Mouse (Mus musculus): ENCODE measurements around the gene Pnmal2. TPM values are rescaled to one million over a fixed set of nuclear protein-coding genes. Genes with fewer than 3 reads are reported as not detected.

Gene Pnmal2
- polyA plus RNA-seq, 1 experiment: 2.0 TPM

DNA sequence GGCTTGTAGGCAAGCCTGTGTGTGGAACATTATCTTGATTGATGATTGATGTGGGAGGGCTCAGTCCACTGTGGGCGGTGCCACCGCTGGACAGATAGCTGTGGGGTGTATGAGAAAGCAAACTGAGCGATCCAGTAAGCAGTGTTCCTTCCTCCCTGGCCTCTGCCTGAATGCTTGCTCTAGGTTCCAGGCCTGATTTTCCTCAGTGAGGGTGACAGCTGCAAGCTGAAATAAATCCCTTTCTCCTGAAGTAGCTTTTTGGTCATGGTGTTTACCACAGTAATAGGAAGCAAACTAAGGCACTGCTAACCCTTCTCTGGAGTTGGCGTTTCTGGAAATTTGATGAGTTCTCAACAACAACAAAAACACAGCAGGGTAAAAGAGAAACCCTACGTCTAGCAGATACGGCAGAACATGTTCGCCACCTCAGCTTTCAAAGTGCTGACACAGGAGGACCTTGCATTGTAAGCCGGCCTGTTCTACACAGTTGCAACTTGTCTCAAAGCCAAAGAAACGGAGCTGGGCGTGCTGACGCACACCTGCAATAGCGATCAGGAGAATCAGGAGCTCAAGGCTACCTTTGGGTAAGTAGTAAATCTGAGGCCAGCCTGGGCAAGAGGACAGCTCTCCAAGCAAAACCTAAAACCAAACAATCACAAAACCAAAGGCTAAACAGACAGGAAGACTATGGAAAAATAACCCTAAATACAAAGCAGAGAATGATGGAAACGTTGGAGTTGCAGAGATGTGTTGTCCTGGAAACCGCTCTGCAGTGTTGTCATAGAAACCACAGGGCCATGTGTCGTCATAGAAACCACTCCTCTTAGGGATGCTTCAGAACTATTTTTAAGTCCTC lies 12.2 kb downstream of the Pnmal2 start:
- no peak overlapping the region for H3K27ac ChIP-seq (ENCODE audit: insufficient read depth, low read length)
- TF ChIP-seq POLR2A (IDR thresholded peaks at IDR 0.05; ENCODE audit: low read depth, low read length) (no peak), CTCF (IDR thresholded peaks at IDR 0.05; ENCODE audit: extremely low read depth, insufficient read depth, insufficient read length, insufficient replicate concordance) (no peak)
- H3K4me3 ChIP-seq (ENCODE audit: extremely low read depth, insufficient read depth, insufficient read length): no peak overlapping the region
- WGBS: 82% methylated on average over 15 of the region's 15 CpGs
- no peaks in the 10 kb centered on the region for H3K36me3 ChIP-seq (ENCODE audit: control insufficient read depth, insufficient read depth, low read length)
- no peak for DNase-seq (ENCODE audit: low read depth in 1 of 2, low spot score in 2 of 2)
- no peaks in the 10 kb centered on the region for H3K27me3 ChIP-seq (ENCODE audit: control insufficient read depth, insufficient read depth, low read length)
- H3K4me1 ChIP-seq (ENCODE audit: control insufficient read depth, insufficient read depth, insufficient read length): no peaks in the 10 kb centered on the region

DNA sequence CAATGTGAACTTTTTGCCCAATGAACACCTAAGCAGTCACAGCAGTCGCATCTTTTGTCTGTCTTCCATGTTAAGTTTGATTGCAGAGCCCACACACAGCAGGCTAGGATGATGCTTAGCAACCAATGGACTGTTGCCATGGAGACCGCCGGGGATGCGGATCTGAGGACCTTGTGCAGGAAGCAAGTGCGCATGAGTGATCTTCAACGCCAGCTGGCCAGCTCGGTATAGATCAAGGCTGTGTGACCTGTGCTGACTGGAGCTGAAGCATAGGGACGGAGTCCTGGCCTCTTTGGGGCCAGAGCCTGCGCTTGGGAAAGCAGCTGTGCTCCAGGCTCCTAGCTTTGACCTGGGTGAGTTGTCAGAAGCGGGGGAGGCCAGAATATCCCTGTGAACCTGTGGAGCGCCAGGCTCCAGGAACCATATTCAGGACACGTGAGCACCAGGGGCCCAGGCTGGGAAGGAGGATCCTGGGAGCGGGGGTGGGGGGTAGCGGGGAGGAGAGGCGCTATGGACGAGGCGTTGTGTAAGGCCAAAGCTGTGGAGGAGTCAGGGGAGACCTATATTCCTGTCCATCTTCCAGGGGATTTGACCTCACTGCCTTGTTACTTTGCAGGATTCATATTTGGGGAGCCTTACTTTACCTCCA lies 15.2 kb downstream of the Pnmal2 start, which contains the start of gene Pnmal1:
Gene Pnmal1 (plus strand): TSS at position 141 of the 649 bp plus-strand sequence.
- WGBS: 65% methylated on average over 17 of the region's 17 CpGs
- TF ChIP-seq POLR2A (IDR thresholded peaks at IDR 0.05; ENCODE audit: low read depth, low read length) (no peak), CTCF (IDR thresholded peaks at IDR 0.05; ENCODE audit: extremely low read depth, insufficient read depth, insufficient read length, insufficient replicate concordance) (no peak)
- H3K36me3 ChIP-seq (ENCODE audit: control insufficient read depth, insufficient read depth, low read length): no peaks in the 10 kb centered on the region
- H3K4me3 ChIP-seq (ENCODE audit: extremely low read depth, insufficient read depth, insufficient read length): no peak within 1 kb of the TSS
- H3K4me1 ChIP-seq (ENCODE audit: control insufficient read depth, insufficient read depth, insufficient read length): no peaks in the 10 kb centered on the region
- H3K27ac ChIP-seq (ENCODE audit: insufficient read depth, low read length): no peak within 1 kb of the TSS
- DNase-seq (ENCODE audit: low read depth in 1 of 2, low spot score in 2 of 2): no peak
- no peaks in the 10 kb centered on the region for H3K27me3 ChIP-seq (ENCODE audit: control insufficient read depth, insufficient read depth, low read length)

DNA sequence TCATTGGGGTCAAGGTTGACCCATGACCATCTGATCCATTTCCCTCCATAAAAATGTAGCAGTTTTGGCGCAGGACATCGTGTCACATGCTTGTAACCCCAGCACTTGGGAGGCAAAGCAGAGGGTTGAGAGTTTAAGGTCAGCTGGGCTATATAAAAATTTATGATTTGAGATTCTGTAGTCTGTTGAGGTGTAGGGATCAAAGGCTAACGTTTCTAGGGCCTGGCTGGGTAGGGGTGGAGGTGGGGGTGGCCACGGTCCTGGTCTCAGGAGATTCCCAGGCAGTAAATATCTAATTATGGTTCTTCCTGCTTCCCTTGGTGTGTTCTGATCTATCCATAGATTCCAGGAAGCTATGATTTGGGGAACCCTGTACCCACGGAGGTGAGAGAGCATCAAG lies 17.2 kb downstream of the Pnmal2 start:
- Histone ChIP-seq H3K27ac (ENCODE audit: insufficient read depth, low read length) (no peak overlapping the region), H3K4me3 (ENCODE audit: extremely low read depth, insufficient read depth, insufficient read length) (no peak overlapping the region), H3K4me1 (ENCODE audit: control insufficient read depth, insufficient read depth, insufficient read length) (no peaks in the 10 kb centered on the region), H3K36me3 (ENCODE audit: control insufficient read depth, insufficient read depth, low read length) (no peaks in the 10 kb centered on the region), H3K27me3 (ENCODE audit: control insufficient read depth, insufficient read depth, low read length) (no peaks in the 10 kb centered on the region)
- no peak for TF ChIP-seq CTCF (IDR thresholded peaks at IDR 0.05; ENCODE audit: extremely low read depth, insufficient read depth, insufficient read length, insufficient replicate concordance)
- no peak for TF ChIP-seq POLR2A (IDR thresholded peaks at IDR 0.05; ENCODE audit: low read depth, low read length)
- no peak for DNase-seq (ENCODE audit: low read depth in 1 of 2, low spot score in 2 of 2)
- WGBS: 71% methylated on average over 5 of the region's 5 CpGs

DNA sequence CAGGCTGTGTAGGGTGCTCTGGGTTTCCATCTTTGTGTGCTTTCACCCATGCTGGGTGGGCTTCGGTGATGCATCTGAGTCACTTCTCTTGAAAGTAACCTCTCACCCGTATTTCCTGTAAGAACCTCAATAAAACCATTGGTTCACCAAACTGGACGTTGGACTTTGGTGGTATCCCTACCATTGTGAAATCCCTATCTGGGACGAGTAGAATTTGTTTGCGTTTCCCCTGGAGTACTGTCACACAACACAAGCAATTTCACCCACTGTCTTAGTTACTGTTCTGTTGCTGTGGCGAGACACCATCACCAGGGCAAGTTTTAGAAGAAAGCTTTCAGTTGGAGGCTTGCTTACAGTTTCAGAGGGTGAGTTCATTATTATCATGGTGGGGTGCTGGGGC lies 23.9 kb downstream of the Pnmal2 start:
- Histone ChIP-seq H3K4me1 (ENCODE audit: control insufficient read depth, insufficient read depth, insufficient read length) (no peaks in the 10 kb centered on the region), H3K27me3 (ENCODE audit: control insufficient read depth, insufficient read depth, low read length) (no peaks in the 10 kb centered on the region), H3K36me3 (ENCODE audit: control insufficient read depth, insufficient read depth, low read length) (no peaks in the 10 kb centered on the region), H3K4me3 (ENCODE audit: extremely low read depth, insufficient read depth, insufficient read length) (no peak overlapping the region), H3K27ac (ENCODE audit: insufficient read depth, low read length) (no peak overlapping the region)
- TF ChIP-seq CTCF (IDR thresholded peaks at IDR 0.05; ENCODE audit: extremely low read depth, insufficient read depth, insufficient read length, insufficient replicate concordance): no peak
- TF ChIP-seq POLR2A (IDR thresholded peaks at IDR 0.05; ENCODE audit: low read depth, low read length): no peak
- DNase-seq (ENCODE audit: low read depth in 1 of 2, low spot score in 2 of 2): no peak
- 87% methylated on average over 6 of the region's 6 CpGs for WGBS

DNA sequence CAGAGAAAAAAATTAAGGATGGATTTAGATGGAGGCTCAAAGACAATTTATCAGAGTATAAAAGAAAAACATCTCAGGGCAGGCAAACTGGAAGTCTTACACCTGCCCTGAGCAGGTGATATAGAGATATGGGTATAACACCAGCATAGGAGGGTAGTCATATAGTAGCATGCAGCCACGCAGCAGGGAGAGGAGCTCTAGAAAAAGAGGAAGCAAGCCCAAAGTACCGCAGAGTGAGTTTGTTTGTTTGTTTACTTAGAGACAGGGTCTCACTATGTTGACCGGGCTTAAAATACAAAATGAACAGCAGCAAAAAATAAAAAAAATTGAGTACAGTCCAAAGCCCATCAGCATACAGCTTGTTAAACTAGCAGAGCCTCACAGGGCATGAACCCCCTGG lies 26.7 kb downstream of the Pnmal2 start:
- Histone ChIP-seq H3K27me3 (ENCODE audit: control insufficient read depth, insufficient read depth, low read length) (no peaks in the 10 kb centered on the region), H3K36me3 (ENCODE audit: control insufficient read depth, insufficient read depth, low read length) (no peaks in the 10 kb centered on the region), H3K4me3 (ENCODE audit: extremely low read depth, insufficient read depth, insufficient read length) (no peak overlapping the region), H3K4me1 (ENCODE audit: control insufficient read depth, insufficient read depth, insufficient read length) (no peaks in the 10 kb centered on the region), H3K27ac (ENCODE audit: insufficient read depth, low read length) (no peak overlapping the region)
- no peak for TF ChIP-seq CTCF (IDR thresholded peaks at IDR 0.05; ENCODE audit: extremely low read depth, insufficient read depth, insufficient read length, insufficient replicate concordance)
- no peak for TF ChIP-seq POLR2A (IDR thresholded peaks at IDR 0.05; ENCODE audit: low read depth, low read length)
- DNase-seq (ENCODE audit: low read depth in 1 of 2, low spot score in 2 of 2): no peak
- 35% methylated on average over 3 of the region's 3 CpGs for WGBS

DNA sequence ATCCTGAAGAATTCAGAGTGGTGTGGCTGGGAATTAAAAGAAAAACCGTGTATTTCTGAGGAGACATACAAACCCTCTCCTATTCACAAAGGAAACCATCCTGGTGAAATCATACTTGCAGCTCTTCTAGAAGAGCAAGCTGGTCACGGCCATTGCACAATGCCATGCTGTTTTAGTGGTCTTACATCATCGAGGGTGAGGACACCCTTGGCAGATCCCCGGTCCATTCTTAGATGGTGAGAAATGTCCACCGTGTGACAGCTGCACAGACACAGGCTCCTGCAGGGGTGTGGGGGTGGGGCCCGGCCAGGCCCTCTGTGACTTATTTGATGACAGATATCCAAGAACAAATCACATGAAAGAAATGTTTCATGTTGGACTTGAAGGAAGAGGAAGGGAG lies 29.5 kb downstream of the Pnmal2 start:
- Histone ChIP-seq H3K4me3 (ENCODE audit: extremely low read depth, insufficient read depth, insufficient read length) (no peak overlapping the region), H3K27ac (ENCODE audit: insufficient read depth, low read length) (no peak overlapping the region), H3K36me3 (ENCODE audit: control insufficient read depth, insufficient read depth, low read length) (no peaks in the 10 kb centered on the region), H3K27me3 (ENCODE audit: control insufficient read depth, insufficient read depth, low read length) (no peaks in the 10 kb centered on the region), H3K4me1 (ENCODE audit: control insufficient read depth, insufficient read depth, insufficient read length) (no peaks in the 10 kb centered on the region)
- WGBS: 62% methylated on average over 6 of the region's 6 CpGs
- TF ChIP-seq POLR2A (IDR thresholded peaks at IDR 0.05; ENCODE audit: low read depth, low read length): no peak
- no peak for TF ChIP-seq CTCF (IDR thresholded peaks at IDR 0.05; ENCODE audit: extremely low read depth, insufficient read depth, insufficient read length, insufficient replicate concordance)
- no peak for DNase-seq (ENCODE audit: low read depth in 1 of 2, low spot score in 2 of 2)

DNA sequence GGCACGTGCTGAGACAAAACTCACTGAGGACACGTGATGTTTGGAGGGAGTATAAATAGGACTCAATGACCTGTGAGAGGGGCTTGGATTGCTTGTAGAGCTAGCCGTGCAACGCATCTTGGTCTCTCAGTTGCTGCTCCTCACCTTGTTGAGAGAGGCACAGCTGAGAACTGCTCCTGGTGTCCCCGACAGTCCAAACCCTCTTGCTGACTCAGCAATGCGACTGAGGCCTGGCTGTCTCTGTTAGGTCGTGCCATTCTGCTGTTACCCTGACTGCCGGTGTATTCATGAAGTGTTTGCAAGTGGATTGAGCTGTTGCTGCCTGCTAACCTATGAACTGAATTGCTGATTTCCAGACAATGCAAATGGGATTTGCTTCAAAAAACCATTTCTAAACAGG lies 31.8 kb downstream of the Pnmal2 start:
- Histone ChIP-seq H3K36me3 (ENCODE audit: control insufficient read depth, insufficient read depth, low read length) (no peaks in the 10 kb centered on the region), H3K27ac (ENCODE audit: insufficient read depth, low read length) (no peak overlapping the region), H3K4me1 (ENCODE audit: control insufficient read depth, insufficient read depth, insufficient read length) (no peaks in the 10 kb centered on the region), H3K27me3 (ENCODE audit: control insufficient read depth, insufficient read depth, low read length) (no peaks in the 10 kb centered on the region), H3K4me3 (ENCODE audit: extremely low read depth, insufficient read depth, insufficient read length) (no peak overlapping the region)
- WGBS: 83% methylated on average over 8 of the region's 8 CpGs
- no peak for TF ChIP-seq POLR2A (IDR thresholded peaks at IDR 0.05; ENCODE audit: low read depth, low read length)
- no peak for TF ChIP-seq CTCF (IDR thresholded peaks at IDR 0.05; ENCODE audit: extremely low read depth, insufficient read depth, insufficient read length, insufficient replicate concordance)
- DNase-seq (ENCODE audit: low read depth in 1 of 2, low spot score in 2 of 2): no peak
